Mouse (Mus musculus): ENCODE data around the gene Tnfsfm13. TPM values are rescaled to one million over a fixed set of nuclear protein-coding genes. Genes with fewer than 3 reads are reported as not detected.

Gene Tnfsfm13
- total RNA-seq, 2 experiments from 2014 or later, result 11.6 to 12.2 TPM

DNA sequence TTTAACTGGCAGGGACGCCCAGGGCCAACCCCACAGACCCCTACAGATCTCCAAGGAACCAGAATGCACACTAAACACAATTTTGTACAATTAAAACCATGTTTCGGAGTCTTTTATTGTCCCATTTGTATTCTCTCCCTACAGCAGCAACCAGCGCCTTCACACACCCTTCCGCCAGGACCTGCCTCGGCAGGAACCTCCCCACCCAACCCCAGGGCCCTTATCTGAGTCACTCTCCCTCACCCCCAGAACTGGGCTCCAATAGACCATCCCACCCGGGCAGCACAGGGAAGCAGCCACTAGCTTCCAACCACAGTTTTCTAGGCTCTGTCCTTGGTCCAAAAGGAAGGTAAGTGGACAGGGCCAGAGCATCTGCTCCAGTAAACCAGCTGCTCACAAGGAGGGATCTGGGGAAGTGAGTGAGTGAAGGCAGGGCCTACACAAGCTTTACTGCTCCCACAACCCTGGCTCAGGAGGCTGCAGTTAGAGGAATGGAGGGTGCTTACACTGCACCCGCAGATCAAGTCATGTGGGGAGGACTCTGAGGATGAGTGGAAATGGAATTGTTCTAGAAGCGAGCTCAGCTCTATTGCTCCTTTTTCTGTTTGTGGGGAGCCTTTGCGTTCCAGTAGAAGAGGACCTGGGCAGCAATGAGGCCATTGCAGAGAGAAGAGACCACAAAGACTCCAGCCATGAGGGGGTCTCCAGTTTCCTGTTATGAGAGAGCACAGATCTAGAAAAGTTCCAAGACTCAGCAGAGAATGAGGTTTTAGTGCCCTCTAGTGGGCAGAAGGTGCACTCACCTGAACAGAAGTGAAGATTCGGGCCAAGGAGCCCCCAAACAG lies 39.1 kb downstream of the Tnfsfm13 start:
- peak; percentile 26; the same call in 1 of the 2 replicates for ATAC-seq (ENCODE audit: poor library complexity, severe bottlenecking)

DNA sequence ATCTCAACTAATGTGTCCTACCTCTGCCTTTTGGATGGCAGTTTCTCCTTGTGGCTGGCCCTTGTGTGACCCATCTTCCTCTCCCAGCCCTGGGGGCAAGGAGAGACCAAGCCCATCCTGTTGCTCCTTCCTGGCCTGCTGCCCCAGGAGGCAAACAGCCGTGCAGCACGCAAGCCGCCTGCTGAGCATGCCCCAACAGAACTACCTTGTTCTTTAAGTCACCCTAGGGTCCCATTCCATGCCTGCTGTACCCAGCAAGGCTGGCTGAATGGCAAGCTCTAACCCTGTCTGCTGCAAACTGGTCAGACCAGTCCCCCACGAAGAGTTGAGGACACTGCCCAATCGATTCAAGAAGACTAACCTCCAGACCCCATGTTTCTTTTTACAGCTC lies 39.8 kb downstream of the Tnfsfm13 start:
- no peak for ATAC-seq (ENCODE audit: poor library complexity, severe bottlenecking)

- ATAC-seq (ENCODE audit: poor library complexity, severe bottlenecking), result peak; percentile 68
Observed at GRCm38 (mm10) chr11:69655264-69656064, 40.4 kb downstream of the Tnfsfm13 start, which contains the start of gene Sox15. Sox15 (plus strand) TSS chr11:69655314.

GRCm38 (mm10) chr11:69654760-69655159 lies 41.1 kb downstream of the Tnfsfm13 start:
- ATAC-seq (ENCODE audit: poor library complexity, severe bottlenecking), result no peak

GRCm38 (mm10) chr11:69653399-69653798 lies 42.5 kb downstream of the Tnfsfm13 start:
- no peak for ATAC-seq (ENCODE audit: poor library complexity, severe bottlenecking)

DNA sequence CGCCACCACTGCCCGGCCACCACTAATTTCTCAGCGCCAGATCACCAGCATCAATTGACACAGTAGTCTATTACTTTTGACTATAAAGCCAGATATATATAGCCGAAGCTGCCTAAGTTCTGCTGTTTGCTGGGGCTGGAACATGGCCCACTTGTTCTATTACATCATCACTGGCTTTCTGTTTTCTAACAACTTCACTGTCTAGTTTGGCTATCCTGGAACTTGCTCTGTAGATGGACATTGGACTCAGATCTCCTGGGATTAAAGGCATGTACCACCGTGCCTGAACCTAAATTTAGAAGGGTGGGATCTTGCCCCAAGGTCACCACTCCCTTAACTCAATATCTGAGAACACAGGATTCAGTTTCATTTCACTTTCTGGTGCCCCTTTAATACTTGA lies 50.0 kb downstream of the Tnfsfm13 start:
- ATAC-seq (ENCODE audit: poor library complexity, severe bottlenecking), result no peak

- no peak for ATAC-seq (ENCODE audit: poor library complexity, severe bottlenecking)
Observed at GRCm38 (mm10) chr11:69635471-69635870, 60.4 kb downstream of the Tnfsfm13 start.

DNA sequence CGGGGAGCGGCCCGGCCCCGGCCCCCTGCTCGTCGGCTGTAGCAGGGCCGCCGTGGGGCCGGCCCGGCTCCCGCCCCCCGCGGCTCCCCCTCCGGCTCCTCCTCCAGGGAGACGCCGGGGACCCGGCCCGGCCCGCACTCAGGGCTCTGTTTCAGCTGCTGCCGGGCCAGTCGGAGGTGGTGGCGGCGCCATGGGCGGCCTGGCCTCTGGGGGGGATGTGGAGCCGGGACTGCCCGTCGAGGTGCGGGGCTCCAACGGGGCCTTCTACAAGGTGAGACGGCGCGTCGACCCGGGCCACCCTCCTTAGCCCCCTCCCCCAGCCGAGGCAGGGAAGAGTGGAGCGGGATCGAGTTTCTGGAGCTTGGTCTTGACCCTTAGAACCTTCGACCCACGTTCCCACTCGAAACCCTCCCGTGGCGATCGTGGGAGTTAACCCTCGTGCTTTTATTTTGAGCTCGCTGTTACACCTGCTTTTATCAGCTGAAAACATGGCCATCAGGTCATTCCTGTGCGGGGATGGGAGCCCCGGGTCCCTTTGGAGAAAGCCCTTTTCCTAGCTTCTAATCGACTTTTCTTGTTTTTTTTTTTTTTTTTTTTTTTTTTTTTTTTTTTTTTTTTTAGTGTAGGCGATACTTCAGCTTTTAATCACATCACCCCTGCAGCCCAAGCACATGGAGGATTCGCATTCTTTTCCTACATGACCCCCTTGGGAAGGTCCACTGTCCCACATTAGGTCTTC lies 62.6 kb downstream of the Tnfsfm13 start:
- peak; percentile 12 for ATAC-seq (ENCODE audit: poor library complexity, severe bottlenecking)

Other genes starting within 250 kb of the Tnfsfm13 start
Only the 30 nearest of the 36 such genes appear.
- 0.54 and 1.8 TPM in 2 replicates for gene Dnah2, start 147.0 kb downstream of the Tnfsfm13 start, total RNA-seq (2015)
- 2.1 and 8.0 TPM in 2 replicates for gene Dnah2, start 147.0 kb downstream of the Tnfsfm13 start, total RNA-seq (2017)
- gene Efnb3, start 135.9 kb downstream of the Tnfsfm13 start, total RNA-seq (2015), result 0.11 TPM in 1 of 2 replicates, not detected in the other
- gene Efnb3, start 135.9 kb downstream of the Tnfsfm13 start, total RNA-seq (2017), result 0.45 TPM in 1 of 2 replicates, not detected in the other
- gene Wrap53, start 115.8 kb downstream of the Tnfsfm13 start, total RNA-seq (2015), result 11.8 and 12.2 TPM in 2 replicates
- 5.3 and 5.9 TPM in 2 replicates for gene Wrap53, start 115.8 kb downstream of the Tnfsfm13 start, total RNA-seq (2017)
- gene Trp53, start 115.7 kb downstream of the Tnfsfm13 start, total RNA-seq (2015), result 59.2 and 64.7 TPM in 2 replicates
- gene Trp53, start 115.7 kb downstream of the Tnfsfm13 start, total RNA-seq (2017), result 21.8 and 28.3 TPM in 2 replicates
- 0.91 and 2.2 TPM in 2 replicates for gene Atp1b2, start 90.2 kb downstream of the Tnfsfm13 start, total RNA-seq (2015)
- gene Atp1b2, start 90.2 kb downstream of the Tnfsfm13 start, total RNA-seq (2017), result 0.26 and 0.45 TPM in 2 replicates
- not detected in 2 replicates for gene Shbg, start 78.2 kb downstream of the Tnfsfm13 start, total RNA-seq (2015)
- gene Shbg, start 78.2 kb downstream of the Tnfsfm13 start, total RNA-seq (2017), result not detected in 2 replicates
- not detected in 2 replicates for gene Sat2, start 74.1 kb downstream of the Tnfsfm13 start, total RNA-seq (2015)
- gene Sat2, start 74.1 kb downstream of the Tnfsfm13 start, total RNA-seq (2017), result not detected in 2 replicates
- gene Fxr2, start 63.1 kb downstream of the Tnfsfm13 start, total RNA-seq (2015), result 25.3 and 29.0 TPM in 2 replicates
- 33.3 and 36.5 TPM in 2 replicates for gene Fxr2, start 63.1 kb downstream of the Tnfsfm13 start, total RNA-seq (2017)
- not detected in 2 replicates for gene Sox15, start 40.8 kb downstream of the Tnfsfm13 start, total RNA-seq (2015)
- 0.22 TPM in 1 of 2 replicates, not detected in the other for gene Sox15, start 40.8 kb downstream of the Tnfsfm13 start, total RNA-seq (2017)
- gene Mpdu1, start 33.5 kb downstream of the Tnfsfm13 start, total RNA-seq (2015), result 34.9 and 40.9 TPM in 2 replicates
- 55.7 and 56.5 TPM in 2 replicates for gene Mpdu1, start 33.5 kb downstream of the Tnfsfm13 start, total RNA-seq (2017)
- gene Cd68, start 29.9 kb downstream of the Tnfsfm13 start, total RNA-seq (2015), result 302 and 304 TPM in 2 replicates
- 195 and 219 TPM in 2 replicates for gene Cd68, start 29.9 kb downstream of the Tnfsfm13 start, total RNA-seq (2017)
- gene Eif4a1, start 23.7 kb downstream of the Tnfsfm13 start, total RNA-seq (2015), result 457 and 494 TPM in 2 replicates
- gene Eif4a1, start 23.7 kb downstream of the Tnfsfm13 start, total RNA-seq (2017), result 511 and 523 TPM in 2 replicates
- gene Senp3, start 14.0 kb downstream of the Tnfsfm13 start, total RNA-seq (2015), result 94.3 and 104 TPM in 2 replicates
- 68.9 and 80.8 TPM in 2 replicates for gene Senp3, start 14.0 kb downstream of the Tnfsfm13 start, total RNA-seq (2017)
- 37.7 and 47.2 TPM in 2 replicates for gene Tnfsf13, start 10.3 kb downstream of the Tnfsfm13 start, total RNA-seq (2015)
- 74.3 and 78.9 TPM in 2 replicates for gene Tnfsf13, start 10.3 kb downstream of the Tnfsfm13 start, total RNA-seq (2017)
- gene Tnfsf12, start 249 bp downstream of the Tnfsfm13 start, total RNA-seq (2015), result 25.5 and 25.9 TPM in 2 replicates
- gene Tnfsf12, start 249 bp downstream of the Tnfsfm13 start, total RNA-seq (2017), result 3.2 and 4.9 TPM in 2 replicates
- gene Polr2a, start 62.5 kb upstream of the Tnfsfm13 start, total RNA-seq (2015), result 116 and 118 TPM in 2 replicates
- 38.6 and 42.9 TPM in 2 replicates for gene Polr2a, start 62.5 kb upstream of the Tnfsfm13 start, total RNA-seq (2017)
- gene Slc35g3, start 65.9 kb upstream of the Tnfsfm13 start, total RNA-seq (2015), result not detected in 2 replicates
- gene Slc35g3, start 65.9 kb upstream of the Tnfsfm13 start, total RNA-seq (2017), result not detected in 2 replicates
- gene Zbtb4, start 69.8 kb upstream of the Tnfsfm13 start, total RNA-seq (2015), result 1.6 and 2.6 TPM in 2 replicates
- 1.4 and 2.4 TPM in 2 replicates for gene Zbtb4, start 69.8 kb upstream of the Tnfsfm13 start, total RNA-seq (2017)
- gene Chrnb1, start 99.8 kb upstream of the Tnfsfm13 start, total RNA-seq (2015), result 0.32 and 0.36 TPM in 2 replicates
- 0.16 TPM in 1 of 2 replicates, not detected in the other for gene Chrnb1, start 99.8 kb upstream of the Tnfsfm13 start, total RNA-seq (2017)
- 0.14 TPM in 1 of 2 replicates, not detected in the other for gene Fgf11, start 105.8 kb upstream of the Tnfsfm13 start, total RNA-seq (2015)
- gene Fgf11, start 105.8 kb upstream of the Tnfsfm13 start, total RNA-seq (2017), result not detected in 2 replicates
- not detected in 2 replicates for gene Tmem102, start 109.5 kb upstream of the Tnfsfm13 start, total RNA-seq (2015)
- not detected in 2 replicates for gene Tmem102, start 109.5 kb upstream of the Tnfsfm13 start, total RNA-seq (2017)
- not detected in 2 replicates for gene Gm39566, start 119.2 kb upstream of the Tnfsfm13 start, total RNA-seq (2015)
- gene Gm39566, start 119.2 kb upstream of the Tnfsfm13 start, total RNA-seq (2017), result not detected in 2 replicates
- gene Spem2, start 122.4 kb upstream of the Tnfsfm13 start, total RNA-seq (2015), result not detected in 2 replicates
- not detected in 2 replicates for gene Spem2, start 122.4 kb upstream of the Tnfsfm13 start, total RNA-seq (2017)
- not detected in 2 replicates for gene Spem1, start 126.1 kb upstream of the Tnfsfm13 start, total RNA-seq (2015)
- not detected in 2 replicates for gene Spem1, start 126.1 kb upstream of the Tnfsfm13 start, total RNA-seq (2017)
- gene Nlgn2, start 141.7 kb upstream of the Tnfsfm13 start, total RNA-seq (2015), result 0.20 and 0.48 TPM in 2 replicates
- 0.16 and 0.88 TPM in 2 replicates for gene Nlgn2, start 141.7 kb upstream of the Tnfsfm13 start, total RNA-seq (2017)
- gene Tmem256, start 142.4 kb upstream of the Tnfsfm13 start, total RNA-seq (2015), result 217 and 226 TPM in 2 replicates
- 117 and 158 TPM in 2 replicates for gene Tmem256, start 142.4 kb upstream of the Tnfsfm13 start, total RNA-seq (2017)
- 19.8 and 23.7 TPM in 2 replicates for gene Plscr3, start 150.3 kb upstream of the Tnfsfm13 start, total RNA-seq (2015)
- 10.8 and 18.1 TPM in 2 replicates for gene Plscr3, start 150.3 kb upstream of the Tnfsfm13 start, total RNA-seq (2017)
- not detected in 2 replicates for gene Tnk1, start 162.6 kb upstream of the Tnfsfm13 start, total RNA-seq (2015)
- 0.04 TPM in 1 of 2 replicates, not detected in the other for gene Tnk1, start 162.6 kb upstream of the Tnfsfm13 start, total RNA-seq (2017)
- not detected in 2 replicates for gene Tmem95, start 181.9 kb upstream of the Tnfsfm13 start, total RNA-seq (2015)
- gene Tmem95, start 181.9 kb upstream of the Tnfsfm13 start, total RNA-seq (2017), result not detected in 2 replicates
- 2.9 and 3.3 TPM in 2 replicates for gene Kctd11, start 185.3 kb upstream of the Tnfsfm13 start, total RNA-seq (2015)
- 3.0 and 3.3 TPM in 2 replicates for gene Kctd11, start 185.3 kb upstream of the Tnfsfm13 start, total RNA-seq (2017)

Data from megakaryocyte, adult 5-6 weeks (primary cell).